Mouse (Mus musculus) CH12.LX (cell line): ENCODE data around the gene Alox12.

ENCODE experiments used
- CTCF ChIP-seq, 2 experiments: IDR thresholded peaks in 1 of 2; conservative IDR thresholded peaks in 1 of 2; 2 replicates each; pipeline ENCODE4 v1.5.1; 2011 to 2012; ENCODE audit warnings: low read depth in 2 of 2, low read length in 2 of 2, improper control_type of control experiment in 1 of 2, inconsistent platforms in 1 of 2, mild to moderate bottlenecking in 1 of 2, moderate library complexity in 1 of 2
- GABPA ChIP-seq: IDR thresholded peaks from 2 replicates; pipeline ENCODE4 v1.6.1; 2012; ENCODE audit warnings: low read depth, low read length, improper control_type of control experiment, inconsistent platforms; ENCODE audit not compliant: insufficient replicate concordance
- HCFC1 ChIP-seq: IDR thresholded peaks from 2 replicates; pipeline ENCODE4 v1.6.1; 2012; ENCODE audit warnings: low read depth, mild to moderate bottlenecking, inconsistent platforms, low read length, improper control_type of control experiment
- MEF2A ChIP-seq: IDR thresholded peaks from 2 replicates; pipeline ENCODE4 v1.6.1; 2014; ENCODE audit warnings: low read depth, mild to moderate bottlenecking, inconsistent platforms, low read length, improper control_type of control experiment, borderline replicate concordance
- MYC ChIP-seq: IDR thresholded peaks from 2 replicates; pipeline ENCODE4 v1.6.1; 2011; ENCODE audit warnings: low read depth, mild to moderate bottlenecking, improper control_type of control experiment, low read length
- ZKSCAN1 ChIP-seq: IDR thresholded peaks from 2 replicates; pipeline ENCODE4 v1.6.1; 2012; ENCODE audit warnings: low read depth, inconsistent platforms, low read length, improper control_type of control experiment, borderline replicate concordance

DNA sequence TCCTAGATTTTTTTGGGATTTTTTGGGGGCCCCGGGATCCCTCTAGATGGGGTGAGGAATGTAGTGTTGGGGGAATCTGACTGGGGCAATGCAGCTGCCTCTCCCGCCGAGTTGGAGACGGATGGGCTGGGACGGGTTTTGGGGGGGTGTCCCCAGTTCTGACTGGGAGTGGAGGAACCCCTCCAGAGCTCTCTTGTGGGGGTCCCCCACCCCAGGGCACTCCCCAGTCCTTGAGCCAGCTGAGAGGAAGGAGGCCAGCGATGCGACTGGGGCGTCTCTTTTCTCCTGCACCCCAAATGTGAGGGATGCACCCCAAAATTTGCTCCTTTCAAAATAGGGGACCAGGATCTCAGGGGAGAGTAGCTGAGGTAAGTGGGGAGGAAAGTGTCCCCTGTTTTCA, 22.1 kb downstream of the Alox12 start:
- no peak for TF ChIP-seq MEF2A
- TF ChIP-seq CTCF (conservative IDR thresholded peaks at IDR 0.05 in 1 of 2, IDR thresholded peaks at IDR 0.05 in 1 of 2; ENCODE audit: low read depth in 2 of 2, low read length in 2 of 2) = no peak
- TF ChIP-seq MYC = no peak
- no peak for TF ChIP-seq ZKSCAN1
- TF ChIP-seq GABPA = no peak
- TF ChIP-seq HCFC1 = no peak
